Mouse (Mus musculus) forebrain, embryonic 11.5 days (tissue): ENCODE measurements at regions not wholly inside any gene's neighbourhood (a gene's known extent, or its start where the extent isn't known, plus 50 kb on each side); places are given as distances from the start of the nearest gene placed in this dataset.
A peak's percentile ranks its signal among the peaks of the same experiment; 100 is the strongest.

Experiments used
- ATAC-seq: fragments of 200-750 bp; cut with Nextera tagmentation; replicated peaks from 2 replicates; pipeline ENCODE4 v1.8.0; 2017; ENCODE audit warnings: moderate TSS enrichment; ENCODE audit not compliant: low FRiP score
- DNase-seq: peaks from one replicate; pipeline ENCODE4 v3.0.0-alpha.2; 2017; ENCODE audit warnings: low spot score
- H3K27ac ChIP-seq: fragments of 300-500 bp; sonication (generic); 2 replicates; pipeline ENCODE4 v1.5.1; 2014; ENCODE audit warnings: low read depth, low read length
- H3K27me3 ChIP-seq: fragments of 300-500 bp; sonication (generic); 2 replicates; pipeline ENCODE4 v1.6.1; 2014; ENCODE audit warnings: mild to moderate bottlenecking, low read length, mixed read lengths; ENCODE audit not compliant: control insufficient read depth, insufficient read depth
- H3K36me3 ChIP-seq: fragments of 300-500 bp; sonication (generic); 2 replicates; pipeline ENCODE4 v1.6.1; 2014; ENCODE audit warnings: mild to moderate bottlenecking, low read length, moderate library complexity, mixed read lengths; ENCODE audit not compliant: control insufficient read depth, insufficient read depth
- H3K4me1 ChIP-seq: fragments of 300-500 bp; sonication (generic); replicated peaks from 2 replicates; pipeline ENCODE4 v1.6.1; 2014; ENCODE audit warnings: low read length, mixed read lengths; ENCODE audit not compliant: control insufficient read depth, insufficient read depth
- H3K4me2 ChIP-seq: fragments of 300-500 bp; sonication (generic); 2 replicates; pipeline ENCODE4 v1.6.1; 2014; ENCODE audit warnings: low read depth, mild to moderate bottlenecking, low read length, moderate library complexity, mixed read lengths; ENCODE audit not compliant: severe bottlenecking
- H3K4me3 ChIP-seq: fragments of 300-500 bp; sonication (generic); 2 replicates; pipeline ENCODE4 v1.5.1; 2014; ENCODE audit warnings: low read depth, low read length
- H3K9ac ChIP-seq: fragments of 300-500 bp; sonication (generic); 2 replicates; pipeline ENCODE4 v1.6.1; 2014; ENCODE audit warnings: low read length
- H3K9me3 ChIP-seq: fragments of 300-500 bp; sonication (generic); 2 replicates; pipeline ENCODE4 v1.6.1; 2016; ENCODE audit warnings: low read length, mixed read lengths; ENCODE audit not compliant: control insufficient read depth
- WGBS: fragments of 180-500 bp; shearing (Covaris S2); extraction: QIAGEN DNeasy Blood & Tissue Kit; methylation state at CpG from one replicate; pipeline ENCODE4 v1.1.7; 2014; 5-methylcytosine and 5-hydroxymethylcytosine counted together

- ATAC-seq (no peak), DNase-seq (no peak)
- WGBS = 75% methylated on average over 3 of the region's 3 CpGs
- Histone ChIP-seq H3K27ac (no peak overlapping the region), H3K4me1 (no peaks in the 10 kb centered on the region), H3K9me3 (no peaks in the 10 kb centered on the region), H3K9ac (no peak overlapping the region), H3K4me3 (no peak overlapping the region), H3K4me2 (no peak overlapping the region), H3K36me3 (no peaks in the 10 kb centered on the region), H3K27me3 (no peaks in the 10 kb centered on the region)
Observed at GRCm38 (mm10) chr14:105606551-105606950, 290.1 kb downstream of the Spry2 start.

- WGBS = 95% methylated on average over 6 of the region's 6 CpGs
- no peak for ATAC-seq
Observed at GRCm38 (mm10) chr14:105604451-105604850, 292.2 kb downstream of the Spry2 start.

GRCm38 (mm10) chr14:105603047-105603461 is 293.6 kb downstream of the Spry2 start:
- no peaks in the 10 kb centered on the region for H3K4me1 ChIP-seq
- 87% methylated on average over 6 of the region's 6 CpGs for WGBS
- no peak overlapping the region for H3K9ac ChIP-seq
- no peaks in the 10 kb centered on the region for H3K9me3 ChIP-seq
- H3K4me2 ChIP-seq = no peak overlapping the region
- DNase-seq (no peak), ATAC-seq (no peak)
- no peaks in the 10 kb centered on the region for H3K36me3 ChIP-seq
- H3K4me3 ChIP-seq = no peak overlapping the region
- H3K27ac ChIP-seq = no peak overlapping the region
- no peaks in the 10 kb centered on the region for H3K27me3 ChIP-seq

More at GRCm38 (mm10) chr14:105604451-105604850, 292.2 kb downstream of the Spry2 start:
- no peak overlapping the region for H3K4me2 ChIP-seq
- H3K4me1 ChIP-seq = no peaks in the 10 kb centered on the region
- no peak overlapping the region for H3K9ac ChIP-seq
- H3K4me3 ChIP-seq = no peak overlapping the region
- no peak for DNase-seq
- no peaks in the 10 kb centered on the region for H3K36me3 ChIP-seq
- H3K27me3 ChIP-seq = no peaks in the 10 kb centered on the region
- no peaks in the 10 kb centered on the region for H3K9me3 ChIP-seq
- no peak overlapping the region for H3K27ac ChIP-seq

GRCm38 (mm10) chr14:105599550-105600453 is 296.8 kb downstream of the Spry2 start:
- Histone ChIP-seq H3K4me2 (no peak overlapping the region), H3K27ac (no peak overlapping the region), H3K9me3 (no peaks in the 10 kb centered on the region), H3K27me3 (no peaks in the 10 kb centered on the region), H3K4me1 (no peaks in the 10 kb centered on the region), H3K9ac (no peak overlapping the region), H3K36me3 (no peaks in the 10 kb centered on the region), H3K4me3 (no peak overlapping the region)
- 87% methylated on average over 24 of the region's 24 CpGs for WGBS
- ATAC-seq (no peak), DNase-seq (no peak)

GRCm38 (mm10) chr14:105589751-105590150 is 306.9 kb downstream of the Spry2 start:
- Histone ChIP-seq H3K4me1 (peaks cover 6% of the 10 kb centered on the region; the same call in 1 of the 2 replicates), H3K4me2 (no peak overlapping the region), H3K36me3 (no peaks in the 10 kb centered on the region), H3K9ac (no peak overlapping the region), H3K4me3 (no peak overlapping the region), H3K9me3 (no peaks in the 10 kb centered on the region), H3K27me3 (no peaks in the 10 kb centered on the region), H3K27ac (no peak overlapping the region)
- no peak for ATAC-seq
- 77% methylated on average over 7 of the region's 7 CpGs for WGBS
- DNase-seq = no peak

- WGBS = 93% methylated on average over 20 of the region's 20 CpGs
- Histone ChIP-seq H3K4me1 (peaks cover 6% of the 10 kb centered on the region; the same call in 1 of the 2 replicates), H3K4me3 (no peak overlapping the region), H3K4me2 (no peak overlapping the region), H3K27me3 (no peaks in the 10 kb centered on the region), H3K36me3 (no peaks in the 10 kb centered on the region), H3K27ac (no peak overlapping the region), H3K9me3 (no peaks in the 10 kb centered on the region), H3K9ac (no peak overlapping the region)
- no peak for DNase-seq
- ATAC-seq = no peak
Observed at GRCm38 (mm10) chr14:105589261-105589660, 307.4 kb downstream of the Spry2 start.

- H3K36me3 ChIP-seq = no peaks in the 10 kb centered on the region
- no peaks in the 10 kb centered on the region for H3K27me3 ChIP-seq
- no peak overlapping the region for H3K9ac ChIP-seq
- H3K9me3 ChIP-seq = no peaks in the 10 kb centered on the region
- no peak overlapping the region for H3K4me2 ChIP-seq
- peak; percentile 87 for ATAC-seq
- DNase-seq = no peak
- H3K4me1 ChIP-seq = peaks cover 6% of the 10 kb centered on the region; the same call in 1 of the 2 replicates
- no peak overlapping the region for H3K27ac ChIP-seq
- no peak overlapping the region for H3K4me3 ChIP-seq
- 55% methylated on average over 15 of the region's 15 CpGs for WGBS
Observed at GRCm38 (mm10) chr14:105588391-105589163, 308.0 kb downstream of the Spry2 start.

- Histone ChIP-seq H3K27ac (no peak overlapping the region), H3K36me3 (no peaks in the 10 kb centered on the region), H3K4me1 (peaks cover 6% of the 10 kb centered on the region; the same call in 1 of the 2 replicates), H3K4me2 (no peak overlapping the region), H3K27me3 (no peaks in the 10 kb centered on the region), H3K9ac (no peak overlapping the region), H3K4me3 (no peak overlapping the region), H3K9me3 (no peaks in the 10 kb centered on the region)
- ATAC-seq (no peak), DNase-seq (no peak)
- 60% methylated on average over 8 of the region's 8 CpGs for WGBS
Observed at GRCm38 (mm10) chr14:105588029-105588390, 308.6 kb downstream of the Spry2 start.
